Comparison of ENCODE assay signal across 14 mouse cellular contexts in genomic region chr3:108227521-108227920, GRCm38 (mm10). TPM values are rescaled to one million over a fixed set of nuclear protein-coding genes. Genes with fewer than 3 reads are reported as not detected.
A peak's percentile ranks its signal among the peaks of the same experiment; 100 is the strongest.
DNase-seq lines count a peak whose midpoint lies in the region; ATAC-seq and TF ChIP-seq lines count a peak whose summit lies in the region.
"Had no signal": no experiment of that assay in that cellular context is flagged by ENCODE, and none has a peak within 500 bp of the region (broad histone marks: within the 10 kb centered on the region; RNA-seq: fewer than 3 reads in every experiment).

No protein-coding gene starts in this region.

- ATAC-seq in heart, embryonic 15.5 days (replicated peaks; ENCODE audit: insufficient number of reproducible peaks, insufficient read depth, low FRiP score, low read depth) = no peak
- ATAC-seq in kidney, postnatal 0 days (replicated peaks; ENCODE audit: low FRiP score, low read depth) = no peak
- ATAC-seq in embryonic facial prominence, embryonic 14.5 days (ENCODE audit: low read depth) = no peak

- TF ChIP-seq CTCF in kidney, postnatal 0 days (IDR thresholded peaks at IDR 0.05; ENCODE audit: low read depth) = no peak
- no peak for TF ChIP-seq CTCF in E14TG2a.4 (conservative IDR thresholded peaks at IDR 0.05; ENCODE audit: low read length)

- no peak overlapping the region for H3K4me3 ChIP-seq in heart, embryonic 15.5 days
- H3K4me3 ChIP-seq in heart, embryonic 10.5 days = no peak overlapping the region
- no peak overlapping the region for H3K4me3 ChIP-seq in kidney, postnatal 0 days (replicated peaks; ENCODE audit: low read depth, low read length)
- peak overlapping the region; percentile 78; the same call in 1 of the 2 replicates for H3K4me3 ChIP-seq in E14TG2a.4 (replicated peaks; ENCODE audit: low read length)
- no peak overlapping the region for H3K4me3 ChIP-seq in embryonic facial prominence, embryonic 14.5 days (ENCODE audit: low read depth, low read length)

- no peaks in the 10 kb centered on the region for H3K36me3 ChIP-seq in heart, embryonic 15.5 days
- no peaks in the 10 kb centered on the region for H3K36me3 ChIP-seq in heart, embryonic 10.5 days
- H3K36me3 ChIP-seq in kidney, postnatal 0 days (ENCODE audit: insufficient read depth, low read length) = no peaks in the 10 kb centered on the region
- H3K36me3 ChIP-seq in E14TG2a.4 (ENCODE audit: insufficient read depth, low read length) = no peaks in the 10 kb centered on the region
- H3K36me3 ChIP-seq in embryonic facial prominence, embryonic 14.5 days (ENCODE audit: control insufficient read depth, insufficient read depth, low read length) = no peaks in the 10 kb centered on the region

- H3K9ac ChIP-seq in heart, embryonic 15.5 days = no peak overlapping the region
- H3K9ac ChIP-seq in kidney, postnatal 0 days (ENCODE audit: low read depth, low read length) = no peak overlapping the region
- no peak overlapping the region for H3K9ac ChIP-seq in embryonic facial prominence, embryonic 14.5 days (ENCODE audit: low read depth, low read length)

- peaks cover 19% of the 10 kb centered on the region for H3K4me1 ChIP-seq in heart, embryonic 15.5 days (replicated peaks)
- H3K4me1 ChIP-seq in heart, embryonic 10.5 days = peaks cover 20% of the 10 kb centered on the region
- H3K4me1 ChIP-seq in kidney, postnatal 0 days (replicated peaks; ENCODE audit: insufficient read depth, low read length) = peaks cover 19% of the 10 kb centered on the region
- peaks cover 26% of the 10 kb centered on the region for H3K4me1 ChIP-seq in E14TG2a.4 (replicated peaks; ENCODE audit: low read depth, low read length)
- peaks cover 9% of the 10 kb centered on the region; the same call in 1 of the 2 replicates for H3K4me1 ChIP-seq in embryonic facial prominence, embryonic 14.5 days (ENCODE audit: control insufficient read depth, insufficient read depth, low read length)

- H3K9me3 ChIP-seq in heart, embryonic 15.5 days (replicated peaks) = no peaks in the 10 kb centered on the region
- H3K9me3 ChIP-seq in heart, embryonic 10.5 days = no peaks in the 10 kb centered on the region
- no peaks in the 10 kb centered on the region for H3K9me3 ChIP-seq in kidney, postnatal 0 days (replicated peaks; ENCODE audit: low read length)
- no peaks in the 10 kb centered on the region for H3K9me3 ChIP-seq in E14TG2a.4 (ENCODE audit: low read length)
- no peaks in the 10 kb centered on the region for H3K9me3 ChIP-seq in embryonic facial prominence, embryonic 14.5 days (ENCODE audit: control insufficient read depth, low read length)

- H3K4me2 ChIP-seq in heart, embryonic 15.5 days = peak overlapping the region; percentile 90
- peak overlapping the region; percentile 78 for H3K4me2 ChIP-seq in kidney, postnatal 0 days (ENCODE audit: low read length)
- peak overlapping the region; percentile 88; the same call in 1 of the 2 replicates for H3K4me2 ChIP-seq in embryonic facial prominence, embryonic 14.5 days (ENCODE audit: low read depth, low read length)

- H3K27ac ChIP-seq in heart, embryonic 15.5 days = no peak overlapping the region
- no peak overlapping the region for H3K27ac ChIP-seq in heart, embryonic 10.5 days
- H3K27ac ChIP-seq in kidney, postnatal 0 days = no peak overlapping the region
- H3K27ac ChIP-seq in embryonic facial prominence, embryonic 14.5 days (replicated peaks; ENCODE audit: low read depth, low read length) = no peak overlapping the region
- H3K27ac ChIP-seq: heart, adult 2 months; stomach, postnatal 0 days had no signal

- no peak for DNase-seq in heart, embryonic 10.5 days (ENCODE audit: low spot score)
- peak; percentile 13 for DNase-seq in kidney, postnatal 0 days (ENCODE audit: low spot score)
- no peak for DNase-seq in kidney, postnatal 10 days
- DNase-seq in embryonic facial prominence, embryonic 14.5 days (ENCODE audit: low spot score) = no peak
- DNase-seq in retina, postnatal 1 day = no peak
- DNase-seq in T-cell, adult 2 months (ENCODE audit: low spot score) = no peak
- DNase-seq: adrenal gland, adult 8-10 months; cerebellum, adult 2 months; heart, adult 2 months; right cerebral cortex, postnatal 14 days; thymus, postnatal 14 days had no signal

- H3K27me3 ChIP-seq in heart, embryonic 15.5 days = peaks cover 49% of the 10 kb centered on the region
- peaks cover 60% of the 10 kb centered on the region for H3K27me3 ChIP-seq in heart, embryonic 10.5 days (ENCODE audit: insufficient read depth, poor library complexity, severe bottlenecking)
- H3K27me3 ChIP-seq in kidney, postnatal 0 days (ENCODE audit: insufficient read depth, low read length) = peaks cover 9% of the 10 kb centered on the region; the same call in 1 of the 2 replicates
- peaks cover 55% of the 10 kb centered on the region for H3K27me3 ChIP-seq in E14TG2a.4 (ENCODE audit: insufficient read depth, low read length)
- peaks cover 48% of the 10 kb centered on the region for H3K27me3 ChIP-seq in embryonic facial prominence, embryonic 14.5 days (replicated peaks; ENCODE audit: control insufficient read depth, insufficient read depth, low read length)

- 74% methylated on average over 2 of the region's 2 CpGs for WGBS in heart, embryonic 15.5 days
- 75% methylated on average over 2 of the region's 2 CpGs for WGBS in heart, embryonic 10.5 days
- 65% methylated on average over 2 of the region's 2 CpGs for WGBS in kidney, postnatal 0 days
- WGBS in embryonic facial prominence, embryonic 14.5 days = 71% methylated on average over 2 of the region's 2 CpGs

RNA-seq across cellular contexts. Expression of gene Sypl2, which starts 1.1 kb away (rescaled TPM):
- 2.0 and 2.2 TPM in 2 replicates for polyA plus RNA-seq in heart, embryonic 15.5 days (2015; fragmentation: Nextera tagmentation; extraction: Ambion mirVana)
- polyA plus RNA-seq in heart, embryonic 10.5 days (2016; fragmentation: Nextera tagmentation; extraction: Ambion mirVana) = 0.39 and 1.0 TPM in 2 replicates
- polyA plus RNA-seq in kidney, postnatal 0 days (2015; fragmentation: Nextera tagmentation; extraction: Ambion mirVana) = 3.5 and 3.6 TPM in 2 replicates
- polyA plus RNA-seq in embryonic facial prominence, embryonic 14.5 days (2014; fragmentation: Nextera tagmentation; extraction: Ambion mirVana) = 6.8 and 11.4 TPM in 2 replicates

RNA-seq across cellular contexts. Expression of gene Atxn7l2, which starts 16.8 kb away (rescaled TPM):
- 5.8 and 9.0 TPM in 2 replicates for polyA plus RNA-seq in heart, embryonic 15.5 days (2015; fragmentation: Nextera tagmentation; extraction: Ambion mirVana)
- polyA plus RNA-seq in heart, embryonic 10.5 days (2016; fragmentation: Nextera tagmentation; extraction: Ambion mirVana) = 9.2 and 11.7 TPM in 2 replicates
- 10.9 and 11.0 TPM in 2 replicates for polyA plus RNA-seq in kidney, postnatal 0 days (2015; fragmentation: Nextera tagmentation; extraction: Ambion mirVana)
- polyA plus RNA-seq in embryonic facial prominence, embryonic 14.5 days (2014; fragmentation: Nextera tagmentation; extraction: Ambion mirVana) = 15.6 and 20.2 TPM in 2 replicates

RNA-seq across cellular contexts. Expression of gene Cyb561d1, which starts 26.5 kb away (rescaled TPM):
- 2.7 and 3.8 TPM in 2 replicates for polyA plus RNA-seq in heart, embryonic 15.5 days (2015; fragmentation: Nextera tagmentation; extraction: Ambion mirVana)
- polyA plus RNA-seq in heart, embryonic 10.5 days (2016; fragmentation: Nextera tagmentation; extraction: Ambion mirVana) = 3.1 and 3.9 TPM in 2 replicates
- polyA plus RNA-seq in kidney, postnatal 0 days (2015; fragmentation: Nextera tagmentation; extraction: Ambion mirVana) = 3.1 and 3.4 TPM in 2 replicates
- 1.9 and 2.7 TPM in 2 replicates for polyA plus RNA-seq in embryonic facial prominence, embryonic 14.5 days (2014; fragmentation: Nextera tagmentation; extraction: Ambion mirVana)

RNA-seq across cellular contexts. Expression of gene Psma5, which starts 29.2 kb away (rescaled TPM):
- 174 and 197 TPM in 2 replicates for polyA plus RNA-seq in heart, embryonic 15.5 days (2015; fragmentation: Nextera tagmentation; extraction: Ambion mirVana)
- 280 and 324 TPM in 2 replicates for polyA plus RNA-seq in heart, embryonic 10.5 days (2016; fragmentation: Nextera tagmentation; extraction: Ambion mirVana)
- polyA plus RNA-seq in kidney, postnatal 0 days (2015; fragmentation: Nextera tagmentation; extraction: Ambion mirVana) = 254 and 255 TPM in 2 replicates
- polyA plus RNA-seq in embryonic facial prominence, embryonic 14.5 days (2014; fragmentation: Nextera tagmentation; extraction: Ambion mirVana) = 303 and 324 TPM in 2 replicates

RNA-seq across cellular contexts. Expression of gene Amigo1, which starts 41.4 kb away (rescaled TPM):
- 3.0 and 3.2 TPM in 2 replicates for polyA plus RNA-seq in heart, embryonic 15.5 days (2015; fragmentation: Nextera tagmentation; extraction: Ambion mirVana)
- 1.4 and 3.3 TPM in 2 replicates for polyA plus RNA-seq in heart, embryonic 10.5 days (2016; fragmentation: Nextera tagmentation; extraction: Ambion mirVana)
- 4.2 and 5.4 TPM in 2 replicates for polyA plus RNA-seq in kidney, postnatal 0 days (2015; fragmentation: Nextera tagmentation; extraction: Ambion mirVana)
- 5.1 and 5.3 TPM in 2 replicates for polyA plus RNA-seq in embryonic facial prominence, embryonic 14.5 days (2014; fragmentation: Nextera tagmentation; extraction: Ambion mirVana)
